Mouse (Mus musculus): Measurements from ENCODE around the gene Tnk1. TPM values are rescaled to one million over a fixed set of nuclear protein-coding genes. Genes with fewer than 3 reads are reported as not detected.
"Not testable (repeated sequence)": the region's sequence is repeated elsewhere in the genome, so short reads cannot be mapped to it uniquely, and the experiment has no call there.

The Tnk1 gene
- polyA plus RNA-seq, 1 experiment, result 0.94 TPM

DNA sequence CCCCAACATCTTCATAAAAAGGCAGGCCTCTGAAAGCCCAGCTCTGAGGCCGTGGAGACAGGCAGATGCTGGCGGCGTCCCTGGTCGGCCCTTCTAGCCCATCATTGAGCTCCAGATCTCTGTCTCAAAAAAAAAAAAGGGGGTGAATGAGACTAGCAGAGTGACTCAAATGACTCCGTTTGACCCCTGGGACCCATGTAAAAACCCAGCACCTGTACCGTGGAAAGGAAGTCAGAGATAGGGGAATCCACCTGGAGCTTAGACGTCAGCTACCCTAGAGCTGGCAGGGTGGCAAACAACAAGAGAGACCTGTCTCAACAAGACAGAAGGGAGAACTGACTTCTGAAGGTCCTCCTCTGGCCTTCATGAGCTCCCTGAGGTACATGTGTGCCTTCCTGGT, 13.3 kb upstream of the Tnk1 start:
- no peaks in the 10 kb centered on the region for H3K36me3 ChIP-seq (ENCODE audit: control insufficient read depth)
- H3K4me1 ChIP-seq (ENCODE audit: control insufficient read depth), result peaks cover 68% of the 10 kb centered on the region
- no peak overlapping the region for H3K4me3 ChIP-seq (replicated peaks)
- no peak for TF ChIP-seq GATA1 (IDR thresholded peaks at IDR 0.05; ENCODE audit: low read length)
- TF ChIP-seq TAL1 (IDR thresholded peaks at IDR 0.05; ENCODE audit: low read length), result no peak
- H3K27me3 ChIP-seq (ENCODE audit: control insufficient read depth), result no peaks in the 10 kb centered on the region
- no peaks in the 10 kb centered on the region for H3K9me3 ChIP-seq (ENCODE audit: control insufficient read depth, low read length)

GRCm38 (mm10) chr11:69870289-69871069, 11.9 kb upstream of the Tnk1 start:
- no peaks in the 10 kb centered on the region for H3K36me3 ChIP-seq (ENCODE audit: control insufficient read depth)
- no peaks in the 10 kb centered on the region for H3K9me3 ChIP-seq (ENCODE audit: control insufficient read depth, low read length)
- no peaks in the 10 kb centered on the region for H3K27me3 ChIP-seq (ENCODE audit: control insufficient read depth)
- H3K4me1 ChIP-seq (ENCODE audit: control insufficient read depth), result peaks cover 64% of the 10 kb centered on the region
- H3K4me3 ChIP-seq (replicated peaks), result no peak overlapping the region
- no peak for TF ChIP-seq TAL1 (IDR thresholded peaks at IDR 0.05; ENCODE audit: low read length)
- TF ChIP-seq GATA1 (IDR thresholded peaks at IDR 0.05; ENCODE audit: low read length), result no peak

GRCm38 (mm10) chr11:69867335-69867734, 8.8 kb upstream of the Tnk1 start:
- H3K9me3 ChIP-seq (ENCODE audit: control insufficient read depth, low read length), result no peaks in the 10 kb centered on the region
- TF ChIP-seq GATA1 (IDR thresholded peaks at IDR 0.05; ENCODE audit: low read length), result no peak
- no peak for TF ChIP-seq TAL1 (IDR thresholded peaks at IDR 0.05; ENCODE audit: low read length)
- H3K4me3 ChIP-seq (replicated peaks), result no peak overlapping the region
- peaks cover 74% of the 10 kb centered on the region for H3K4me1 ChIP-seq (ENCODE audit: control insufficient read depth)
- no peaks in the 10 kb centered on the region for H3K27me3 ChIP-seq (ENCODE audit: control insufficient read depth)
- H3K36me3 ChIP-seq (ENCODE audit: control insufficient read depth), result no peaks in the 10 kb centered on the region

DNA sequence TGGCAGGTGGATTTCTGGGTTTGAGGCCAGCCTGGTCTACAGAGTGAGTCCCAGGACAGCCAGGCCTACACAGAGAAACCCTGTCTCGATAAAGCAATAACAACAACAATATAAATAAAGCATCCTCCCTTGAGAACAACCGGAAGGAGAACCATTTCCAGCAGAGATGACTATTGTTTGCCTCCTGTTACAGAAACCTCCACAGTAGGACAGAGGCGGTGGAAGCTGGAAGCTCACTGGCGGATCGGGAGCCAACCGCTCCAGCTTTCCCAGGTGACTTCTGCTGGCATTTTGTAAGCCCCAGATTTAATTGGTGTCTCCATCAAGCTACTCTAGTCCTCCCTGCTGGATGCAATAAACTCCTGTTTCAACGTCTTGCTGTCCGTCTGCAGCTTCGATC, 7.0 kb upstream of the Tnk1 start:
- Histone ChIP-seq H3K9me3 (ENCODE audit: control insufficient read depth, low read length) (no peaks in the 10 kb centered on the region), H3K27me3 (ENCODE audit: control insufficient read depth) (no peaks in the 10 kb centered on the region), H3K36me3 (ENCODE audit: control insufficient read depth) (no peaks in the 10 kb centered on the region), H3K4me1 (ENCODE audit: control insufficient read depth) (peaks cover 67% of the 10 kb centered on the region), H3K4me3 (replicated peaks) (no peak overlapping the region)
- TF ChIP-seq TAL1 (IDR thresholded peaks at IDR 0.05; ENCODE audit: low read length), result no peak
- no peak for TF ChIP-seq GATA1 (IDR thresholded peaks at IDR 0.05; ENCODE audit: low read length)

DNA sequence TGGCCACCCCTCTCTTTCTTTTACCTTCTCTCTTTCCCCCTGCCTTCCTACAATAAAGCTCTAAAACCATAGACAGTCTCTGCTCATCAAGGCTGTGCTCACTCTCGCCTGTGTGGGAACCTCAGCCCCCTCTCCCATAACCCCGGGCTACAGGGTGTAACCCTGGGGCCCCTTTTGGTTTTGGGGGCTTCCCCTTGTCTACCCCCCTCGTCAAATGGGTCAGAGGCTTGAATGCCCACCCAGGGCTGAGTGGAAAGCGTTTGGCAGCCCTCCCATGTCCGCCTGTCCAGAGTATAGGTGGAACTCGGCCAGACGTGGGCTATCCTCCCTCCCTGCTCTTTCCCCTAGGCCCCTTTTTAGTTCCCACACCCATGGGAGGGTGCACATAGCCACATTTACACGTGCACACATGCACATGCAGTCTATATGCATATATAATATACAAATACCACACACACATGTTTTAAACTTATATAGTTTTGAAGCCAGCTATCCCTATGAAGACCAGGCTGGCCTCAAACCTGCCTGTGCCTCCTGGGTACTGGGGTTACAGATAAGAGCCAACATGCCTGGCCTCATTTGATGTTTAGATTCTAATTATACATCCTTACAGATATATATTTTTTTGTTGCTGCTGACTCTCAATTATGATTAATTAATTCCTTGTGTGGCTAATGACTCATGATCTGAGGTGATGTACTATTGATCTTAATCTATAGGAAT, 5.8 kb upstream of the Tnk1 start:
- TF ChIP-seq TAL1 (IDR thresholded peaks at IDR 0.05; ENCODE audit: low read length), result no peak
- Histone ChIP-seq H3K36me3 (ENCODE audit: control insufficient read depth) (no peaks in the 10 kb centered on the region), H3K4me3 (replicated peaks) (peak overlapping the region; percentile 19)

DNA sequence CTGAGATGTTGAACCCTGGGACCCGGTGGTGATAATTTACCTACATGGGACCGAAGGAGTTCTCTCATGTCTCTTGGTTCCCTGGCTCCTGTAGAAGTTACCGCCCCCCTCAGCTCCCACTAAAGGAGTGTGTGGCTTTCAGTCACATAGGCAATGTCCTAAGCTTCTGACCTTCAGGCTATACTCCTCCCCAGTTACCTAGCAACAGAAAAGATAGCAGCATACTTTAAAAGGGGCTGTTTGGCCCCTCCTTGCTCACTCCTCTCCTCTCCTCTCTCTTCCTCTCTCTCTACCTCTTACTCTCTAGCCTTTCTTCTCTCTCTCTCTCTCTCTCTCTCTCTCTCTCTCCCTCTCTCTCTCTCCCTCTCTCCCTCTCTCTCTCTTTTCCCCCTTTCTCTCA, 5.2 kb upstream of the Tnk1 start:
- peaks cover 60% of the 10 kb centered on the region for H3K4me1 ChIP-seq (ENCODE audit: control insufficient read depth)
- H3K4me3 ChIP-seq (replicated peaks); H3K36me3 ChIP-seq (ENCODE audit: control insufficient read depth); H3K9me3 ChIP-seq (ENCODE audit: control insufficient read depth, low read length); H3K27me3 ChIP-seq (ENCODE audit: control insufficient read depth): not testable (repeated sequence)

More for the DNA sequence above, 5.8 kb upstream of the Tnk1 start:
- Histone ChIP-seq H3K4me1 (ENCODE audit: control insufficient read depth) (peaks cover 59% of the 10 kb centered on the region), H3K9me3 (ENCODE audit: control insufficient read depth, low read length) (no peaks in the 10 kb centered on the region), H3K27me3 (ENCODE audit: control insufficient read depth) (peaks cover 4% of the 10 kb centered on the region)

DNA sequence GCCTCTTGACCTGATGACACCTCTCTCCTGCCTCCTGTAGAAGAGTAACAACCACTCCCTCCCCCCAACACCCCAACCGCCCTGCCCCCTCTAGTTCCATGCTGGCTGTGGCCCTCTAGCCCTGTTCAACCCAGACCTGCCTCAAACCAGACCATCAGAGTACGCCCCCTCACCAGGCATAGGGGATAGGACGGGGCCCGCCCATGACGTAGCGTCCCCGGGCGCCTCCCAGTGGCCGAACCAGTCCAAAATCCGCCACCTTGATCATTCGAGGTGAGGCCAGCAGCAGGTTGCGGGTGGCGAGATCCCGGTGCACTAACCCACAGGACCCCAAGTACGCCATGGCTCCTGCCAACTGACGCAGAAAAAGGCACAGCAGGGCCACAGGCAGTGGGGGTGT, 3.2 kb downstream of the Tnk1 start:
- Histone ChIP-seq H3K9me3 (ENCODE audit: control insufficient read depth, low read length) (no peaks in the 10 kb centered on the region), H3K4me3 (replicated peaks) (peak overlapping the region; percentile 62), H3K27me3 (ENCODE audit: control insufficient read depth) (peaks cover 17% of the 10 kb centered on the region), H3K4me1 (ENCODE audit: control insufficient read depth) (peaks cover 78% of the 10 kb centered on the region), H3K36me3 (ENCODE audit: control insufficient read depth) (peaks cover 38% of the 10 kb centered on the region)
- no peak for TF ChIP-seq TAL1 (IDR thresholded peaks at IDR 0.05; ENCODE audit: low read length)
- no peak for TF ChIP-seq GATA1 (IDR thresholded peaks at IDR 0.05; ENCODE audit: low read length)

DNA sequence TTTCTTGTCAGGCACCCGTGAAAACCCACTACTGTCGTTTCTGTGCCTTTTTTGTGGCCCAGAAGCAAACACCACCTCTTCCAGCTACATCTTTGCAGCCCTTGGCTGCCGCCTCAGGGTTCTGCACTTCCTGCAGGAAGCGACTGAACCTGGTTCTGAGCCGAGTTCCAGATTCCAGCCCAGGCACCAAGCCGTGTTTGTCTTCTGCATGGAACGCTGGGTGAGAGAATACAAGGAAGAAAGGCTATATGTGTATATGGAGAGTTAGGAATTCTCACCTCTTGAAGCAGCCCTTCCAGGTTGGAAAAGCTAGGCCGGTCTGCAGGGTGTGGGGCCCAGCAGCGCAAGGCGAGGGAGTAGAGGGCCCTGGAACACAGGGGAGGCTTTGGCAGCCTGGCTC, 3.9 kb downstream of the Tnk1 start:
- Histone ChIP-seq H3K4me3 (replicated peaks) (peak overlapping the region; percentile 62), H3K36me3 (ENCODE audit: control insufficient read depth) (peaks cover 45% of the 10 kb centered on the region), H3K9me3 (ENCODE audit: control insufficient read depth, low read length) (no peaks in the 10 kb centered on the region), H3K27me3 (ENCODE audit: control insufficient read depth) (peaks cover 14% of the 10 kb centered on the region), H3K4me1 (ENCODE audit: control insufficient read depth) (peaks cover 85% of the 10 kb centered on the region)
- no peak for TF ChIP-seq TAL1 (IDR thresholded peaks at IDR 0.05; ENCODE audit: low read length)
- no peak for TF ChIP-seq GATA1 (IDR thresholded peaks at IDR 0.05; ENCODE audit: low read length)

- peaks cover 90% of the 10 kb centered on the region for H3K4me1 ChIP-seq (ENCODE audit: control insufficient read depth)
- TF ChIP-seq GATA1 (IDR thresholded peaks at IDR 0.05; ENCODE audit: low read length) (peak; percentile 89), TAL1 (IDR thresholded peaks at IDR 0.05; ENCODE audit: low read length) (peak; percentile 98)
- H3K9me3 ChIP-seq (ENCODE audit: control insufficient read depth, low read length), result no peaks in the 10 kb centered on the region
- H3K27me3 ChIP-seq (ENCODE audit: control insufficient read depth), result peaks cover 10% of the 10 kb centered on the region
- H3K4me3 ChIP-seq (replicated peaks), result peak overlapping the region; percentile 62
- peaks cover 52% of the 10 kb centered on the region for H3K36me3 ChIP-seq (ENCODE audit: control insufficient read depth)
Measured at GRCm38 (mm10) chr11:69853994-69854393, 4.5 kb downstream of the Tnk1 start.

All from erythroblast, embryonic 14.5 days (primary cell).